In genomic region chr2:102967417-102967816, GRCm38 (mm10) we compare ENCODE assay signal across 28 mouse cellular contexts.
DNase-seq lines count a peak whose midpoint lies in the region; ATAC-seq and TF ChIP-seq lines count a peak whose summit lies in the region.
"Had no signal": no experiment of that assay in that cellular context is flagged by ENCODE, and none has a peak within 500 bp of the region (broad histone marks: within the 10 kb centered on the region; RNA-seq: fewer than 3 reads in every experiment).

No protein-coding gene starts in this region.

- peak; percentile 2 for DNase-seq in heart, embryonic 10.5 days (ENCODE audit: low spot score)
- no peak for DNase-seq in heart, adult 11 months
- no peak for DNase-seq in left cerebral cortex, postnatal 25 days (ENCODE audit: low spot score in 2 of 2)
- DNase-seq in ovary, adult 18-20 months (ENCODE audit: low spot score), result no peak
- DNase-seq in gastrocnemius, adult 18-20 months (ENCODE audit: low spot score), result no peak
- DNase-seq: adrenal gland, postnatal 10 days; cerebellum, adult 2 months; cerebellum, postnatal 25 days; embryo, embryonic 11 days; gastrocnemius, postnatal 10 days; heart, postnatal 36 days; kidney, postnatal 25 days; lung, postnatal 4 days; thymus, postnatal 4 days had no signal

- no peak overlapping the region for H3K27ac ChIP-seq in heart, embryonic 10.5 days
- peak overlapping the region; percentile 4; the same call in 1 of the 2 replicates for H3K27ac ChIP-seq in bone marrow, adult 2 months (ENCODE audit: control insufficient read depth, insufficient read depth, low read depth, low read length, poor library complexity)
- H3K27ac ChIP-seq: embryonic facial prominence, embryonic 13.5 days; forebrain, embryonic 10.5 days; hindbrain, embryonic 13.5 days; left cerebral cortex, adult 2 months; limb, embryonic 13.5 days; neural tube, embryonic 12.5 days had no signal

- TF ChIP-seq CTCF in bone marrow, adult 2 months (IDR thresholded peaks at IDR 0.05; ENCODE audit: control insufficient read depth, insufficient read depth, low read length), result no peak

- no peaks in the 10 kb centered on the region for H3K9me3 ChIP-seq in heart, embryonic 10.5 days
- H3K9me3 ChIP-seq: embryonic facial prominence, embryonic 13.5 days; G1E; limb, embryonic 13.5 days had no signal

- no peak for TF ChIP-seq POLR2A in bone marrow, adult 2 months (IDR thresholded peaks at IDR 0.05; ENCODE audit: borderline replicate concordance, control insufficient read depth, low read depth, low read length)

- H3K4me1 ChIP-seq in heart, embryonic 10.5 days, result 0 out of 2 replicates have a peak, but pooled peaks cover 1% of the 10 kb centered on the region
- H3K4me1 ChIP-seq in bone marrow, adult 2 months (ENCODE audit: control insufficient read depth, insufficient read depth, low read length), result peaks cover 1% of the 10 kb centered on the region; the same call in 1 of the 2 replicates
- H3K4me1 ChIP-seq: embryonic facial prominence, embryonic 13.5 days; forebrain, embryonic 10.5 days; hindbrain, embryonic 13.5 days; neural tube, embryonic 12.5 days had no signal

- intact Hi-C loops in left cerebral cortex, postnatal 25 days (cut with DNase I), result no loop called here

- H3K4me3 ChIP-seq in heart, embryonic 10.5 days, result no peak overlapping the region
- no peak overlapping the region for H3K4me3 ChIP-seq in bone marrow, adult 2 months (replicated peaks; ENCODE audit: control insufficient read depth, low read depth, low read length)
- H3K4me3 ChIP-seq: embryonic facial prominence, embryonic 13.5 days; forebrain, embryonic 10.5 days; hindbrain, embryonic 13.5 days; left cerebral cortex, adult 2 months; limb, embryonic 13.5 days; myocyte; neural tube, embryonic 12.5 days had no signal

- WGBS in heart, embryonic 10.5 days, result 84% methylated on average over 4 of the region's 4 CpGs
- WGBS in bone marrow, adult 2 months, result 40% methylated on average over 4 of the region's 4 CpGs

- no peaks in the 10 kb centered on the region for H3K36me3 ChIP-seq in heart, embryonic 10.5 days
- H3K36me3 ChIP-seq: embryonic facial prominence, embryonic 13.5 days; forebrain, embryonic 10.5 days; G1E; hindbrain, embryonic 13.5 days; limb, embryonic 13.5 days; neural tube, embryonic 12.5 days had no signal

- ATAC-seq in hematopoietic stem cell, adult 5-6 weeks (replicated peaks in 1 of 2; ENCODE audit: insufficient read depth in 1 of 2, low FRiP score in 2 of 2, low TSS enrichment in 1 of 2, low read depth in 1 of 2, poor library complexity in 2 of 2, severe bottlenecking in 2 of 2), result peak; percentile 48; a peak in 2 of 4 replicates
- ATAC-seq in monocyte, adult 5-6 weeks (replicated peaks; ENCODE audit: insufficient number of reproducible peaks, low FRiP score, low TSS enrichment, poor library complexity, severe bottlenecking), result peak; percentile 70
- ATAC-seq: forebrain, embryonic 16.5 days; intestine, postnatal 0 days; midbrain, embryonic 16.5 days had no signal

- no peaks in the 10 kb centered on the region for H3K27me3 ChIP-seq in heart, embryonic 10.5 days (ENCODE audit: insufficient read depth, poor library complexity, severe bottlenecking)
- H3K27me3 ChIP-seq: embryonic facial prominence, embryonic 13.5 days; hindbrain, embryonic 13.5 days; limb, embryonic 13.5 days; neural tube, embryonic 12.5 days had no signal
